Mouse (Mus musculus): ENCODE results near the gene Iffo1. TPM values are rescaled to one million over a fixed set of nuclear protein-coding genes. Genes with fewer than 3 reads are reported as not detected.
A peak's percentile ranks its signal among the peaks of the same experiment; 100 is the strongest.

Gene Iffo1
- total RNA-seq, 2 experiments from 2014 or later: 5.0 to 5.9 TPM

- no peak for DNase-seq
These were observed 2.6 kb upstream of the Iffo1 start for GRCm38 (mm10) chr6:125142436-125142835.

DNA sequence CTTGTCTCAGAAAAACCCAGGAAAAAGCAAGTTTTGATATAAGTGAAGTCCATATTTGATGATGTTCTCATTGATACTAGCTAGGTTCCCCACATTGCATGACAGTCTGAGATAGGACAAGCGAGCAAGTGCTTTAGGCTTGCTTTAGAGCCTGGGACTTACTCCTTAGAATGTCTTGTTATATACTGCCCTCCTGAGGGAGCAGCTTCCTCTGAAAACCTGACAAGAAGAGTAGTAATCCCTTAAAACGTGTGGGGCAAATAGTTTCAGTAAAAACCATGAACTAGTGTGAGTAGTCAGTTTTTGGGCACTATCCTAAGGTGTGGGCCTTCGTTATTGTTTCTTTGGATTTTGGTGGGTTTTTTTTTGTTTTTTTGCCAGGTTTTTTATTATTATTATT, 1.9 kb upstream of the Iffo1 start:
- DNase-seq: no peak

DNA sequence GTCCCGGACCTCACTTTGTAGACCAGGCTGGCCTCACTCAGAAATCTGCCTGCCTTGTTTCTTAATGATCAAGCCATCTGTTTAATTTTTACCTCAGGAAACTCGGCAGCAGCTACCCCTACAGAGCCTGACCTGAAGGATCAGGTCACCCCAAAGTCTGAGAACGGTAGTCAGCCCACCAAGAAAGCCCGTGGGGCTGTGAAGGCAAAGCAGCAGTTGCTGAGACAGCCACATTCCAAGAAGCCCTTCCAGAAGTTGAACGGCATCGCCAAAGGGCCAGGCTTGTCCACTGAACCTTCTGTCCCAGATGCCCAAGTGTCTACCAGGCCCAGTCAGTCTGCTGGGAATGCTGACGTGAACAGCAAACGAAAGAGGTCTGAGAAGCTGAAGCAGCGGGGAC, 1.1 kb upstream of the Iffo1 start:
- DNase-seq: no peak

GRCm38 (mm10) chr6:125145479-125145951, 474 bp downstream of the Iffo1 start:
- DNase-seq: no peak

DNA sequence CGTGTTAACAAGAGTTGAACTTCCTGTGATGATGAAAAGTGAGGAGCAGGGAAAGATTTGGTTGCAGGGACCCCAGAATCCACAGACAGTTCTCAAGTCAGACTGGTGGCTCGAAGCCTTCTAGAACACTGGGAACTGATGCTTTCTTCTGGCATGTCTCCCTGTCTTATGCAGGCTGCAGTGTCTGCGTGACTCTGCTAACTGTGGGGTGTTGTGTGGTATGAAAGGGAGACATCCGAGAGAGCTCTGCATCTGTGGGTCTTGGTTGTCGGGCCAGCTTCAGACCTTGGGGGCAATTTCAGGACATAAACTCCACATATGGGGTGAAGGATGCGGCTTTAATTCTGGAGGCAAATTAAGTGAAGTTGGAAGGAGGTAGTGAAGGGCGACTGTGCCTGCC, 1.1 kb downstream of the Iffo1 start:
- no peak for DNase-seq

- peak; percentile 76 to 81 for DNase-seq
These were observed 1.8 kb downstream of the Iffo1 start for GRCm38 (mm10) chr6:125146797-125147196.

GRCm38 (mm10) chr6:125147329-125147728, 2.3 kb downstream of the Iffo1 start:
- no peak for DNase-seq

DNA sequence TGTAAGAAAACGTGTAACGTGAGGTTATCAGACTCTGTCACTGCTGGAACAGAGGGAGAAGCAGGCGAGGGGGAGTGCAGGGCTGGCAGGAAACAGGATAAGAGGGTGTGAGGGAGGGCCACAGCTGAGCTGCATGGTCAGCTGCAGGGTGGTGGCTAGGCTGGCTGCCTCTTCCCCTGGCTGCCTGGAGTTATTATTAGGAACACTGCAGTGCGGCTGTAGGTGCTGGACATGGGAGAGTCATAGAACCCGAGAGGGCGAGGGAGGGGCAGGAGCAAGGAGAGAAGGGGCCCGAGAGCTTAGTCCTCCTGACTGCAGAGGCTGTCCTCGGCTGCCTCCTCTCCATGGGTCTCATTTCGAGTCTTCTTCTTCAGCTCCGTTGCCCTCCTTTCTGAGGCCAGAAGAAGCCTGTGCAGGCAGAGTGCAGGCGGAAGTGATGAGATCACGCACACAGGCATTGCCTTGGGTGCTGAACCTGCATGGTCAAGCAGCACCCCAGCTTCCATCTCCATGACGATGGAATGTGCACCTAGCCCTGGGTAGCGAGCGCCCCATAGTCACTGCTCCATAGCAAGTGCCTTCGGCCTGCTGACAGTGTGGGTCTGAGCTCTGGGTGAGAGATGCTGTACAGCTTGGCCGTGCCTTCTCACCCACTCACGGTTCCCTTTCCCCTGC, 3.3 kb downstream of the Iffo1 start:
- DNase-seq: peak; percentile 73 to 86

DNA sequence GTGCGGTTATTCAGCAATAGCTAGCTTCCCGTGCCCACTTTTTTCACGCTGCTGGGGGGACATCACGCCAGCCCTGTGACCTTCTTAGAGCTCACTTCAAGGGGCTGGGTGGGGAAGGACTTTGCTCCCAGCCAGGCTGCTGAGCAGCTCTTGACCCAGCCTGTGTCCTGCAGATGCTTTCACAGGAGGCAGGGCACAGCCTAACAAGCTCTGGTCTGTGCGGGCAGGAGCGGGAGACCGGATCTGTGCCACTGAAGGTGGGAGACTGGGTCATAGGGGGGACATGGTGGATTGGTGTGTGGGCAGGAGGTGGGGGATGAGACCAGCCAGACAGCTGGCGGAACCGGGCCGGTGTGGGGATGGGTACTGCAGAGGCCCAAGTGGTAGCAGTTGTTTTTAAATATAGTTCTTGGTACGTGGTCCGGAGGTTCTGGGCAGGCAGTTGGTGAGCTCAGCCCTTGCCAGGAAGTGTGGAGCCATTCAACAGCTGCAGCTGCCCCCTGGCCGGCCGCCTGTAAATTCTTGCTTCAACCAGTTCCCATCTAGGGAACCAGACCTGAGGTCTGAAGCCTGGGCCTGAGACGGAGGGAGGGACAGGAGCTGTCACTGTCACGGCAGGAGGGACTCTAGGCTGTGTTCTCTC, 4.0 kb downstream of the Iffo1 start:
- DNase-seq: peak; percentile 70 to 76

DNA sequence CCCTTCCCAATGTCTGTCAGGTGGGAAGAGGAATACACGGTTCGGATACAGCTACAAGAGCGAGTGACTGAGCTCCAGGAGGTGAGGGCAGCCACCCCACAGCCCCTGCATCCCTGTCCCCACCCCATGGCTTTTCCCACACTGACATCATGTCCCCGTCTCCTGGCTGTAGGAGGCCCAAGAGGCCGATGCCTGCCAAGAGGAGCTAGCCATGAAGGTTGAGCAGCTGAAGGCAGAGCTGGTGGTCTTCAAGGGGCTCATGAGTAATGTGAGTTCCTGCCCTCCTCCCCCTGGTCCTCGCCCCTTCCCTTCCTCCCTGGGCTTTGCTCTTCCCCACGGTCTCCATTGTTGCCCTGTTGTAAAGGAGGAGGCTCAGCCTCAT, 4.5 kb downstream of the Iffo1 start:
- no peak for DNase-seq

- peak; percentile 71 to 82 for DNase-seq
These were observed 7.4 kb downstream of the Iffo1 start for GRCm38 (mm10) chr6:125152212-125153017.

- DNase-seq: no peak
These were observed 8.0 kb downstream of the Iffo1 start for GRCm38 (mm10) chr6:125153018-125153389.

DNA sequence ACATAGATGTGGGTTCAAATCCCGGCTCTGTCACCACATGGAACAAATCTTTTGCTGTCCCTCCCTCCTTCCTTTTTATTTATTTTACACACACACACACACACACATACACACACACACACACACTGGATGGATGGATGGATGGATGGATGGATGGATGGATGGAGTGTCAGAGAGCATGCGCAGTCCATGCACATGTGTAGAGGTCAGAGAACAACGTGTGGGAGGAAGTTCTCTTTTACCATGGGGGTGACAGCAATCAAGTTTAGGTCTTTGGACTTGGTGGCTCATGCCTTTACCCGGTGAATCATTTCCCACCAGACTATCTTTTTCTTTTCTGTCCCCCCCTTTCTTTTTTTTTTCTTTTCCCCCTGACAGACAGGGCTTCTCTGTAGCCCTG, 8.6 kb downstream of the Iffo1 start:
- no peak for DNase-seq

GRCm38 (mm10) chr6:125154550-125154949, 9.5 kb downstream of the Iffo1 start:
- no peak for DNase-seq

GRCm38 (mm10) chr6:125155262-125155661, 10.2 kb downstream of the Iffo1 start:
- no peak for DNase-seq

GRCm38 (mm10) chr6:125156491-125156890, 11.4 kb downstream of the Iffo1 start:
- DNase-seq: no peak

DNA sequence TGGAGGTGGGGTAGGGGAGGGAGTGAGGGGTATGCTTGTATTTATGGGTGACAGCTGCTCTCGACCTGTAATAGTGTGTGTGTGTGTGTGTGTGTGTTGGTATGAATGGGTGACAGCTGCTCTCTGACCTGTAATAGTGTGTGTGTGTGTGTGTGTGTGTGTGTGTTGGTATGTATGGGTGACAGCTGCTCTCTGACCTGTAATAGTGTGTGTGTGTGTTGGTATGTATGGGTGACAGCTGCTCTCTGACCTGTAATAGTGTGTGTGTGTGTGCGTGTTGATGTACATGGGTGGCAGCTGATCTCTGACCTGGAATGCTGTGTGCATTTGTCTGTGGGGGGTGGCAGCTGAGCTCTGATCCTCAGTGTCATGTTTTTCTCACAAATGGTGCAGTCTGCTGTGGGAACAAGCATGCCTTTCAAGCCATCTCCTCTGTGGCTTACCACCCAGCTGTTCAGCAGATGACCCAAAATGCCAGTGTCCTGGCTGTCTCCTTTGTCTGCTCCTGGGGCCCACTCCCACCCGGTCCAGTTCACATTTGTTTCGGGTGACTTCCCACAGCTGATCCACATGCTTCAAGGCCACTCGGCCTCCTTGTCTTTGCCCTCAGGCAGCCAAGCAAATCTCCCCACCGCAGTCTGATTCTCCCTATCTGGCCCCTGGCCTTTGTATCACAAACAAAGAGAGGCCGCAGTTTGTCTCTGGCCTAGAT, 12.0 kb downstream of the Iffo1 start:
- DNase-seq: no peak

- DNase-seq: no peak
These were observed 14.0 kb downstream of the Iffo1 start for GRCm38 (mm10) chr6:125158944-125159492.

GRCm38 (mm10) chr6:125159773-125160557, 14.9 kb downstream of the Iffo1 start:
- DNase-seq: no peak

GRCm38 (mm10) chr6:125160558-125160853, 15.5 kb downstream of the Iffo1 start:
- peak in 1 of 2 experiments; percentile 15 for DNase-seq
